Mouse (Mus musculus) monocyte, adult 2 months (primary cell): ENCODE data around the gene Gm20388.
A peak's percentile ranks its signal among the peaks of the same experiment; 100 is the strongest.

Source experiments
- DNase-seq, 2 experiments: peaks; one replicate each; pipeline ENCODE4 v3.0.0; 2022; ENCODE audit warnings: low spot score in 2 of 2, low read depth in 1 of 2

Gene Gm20388

DNA sequence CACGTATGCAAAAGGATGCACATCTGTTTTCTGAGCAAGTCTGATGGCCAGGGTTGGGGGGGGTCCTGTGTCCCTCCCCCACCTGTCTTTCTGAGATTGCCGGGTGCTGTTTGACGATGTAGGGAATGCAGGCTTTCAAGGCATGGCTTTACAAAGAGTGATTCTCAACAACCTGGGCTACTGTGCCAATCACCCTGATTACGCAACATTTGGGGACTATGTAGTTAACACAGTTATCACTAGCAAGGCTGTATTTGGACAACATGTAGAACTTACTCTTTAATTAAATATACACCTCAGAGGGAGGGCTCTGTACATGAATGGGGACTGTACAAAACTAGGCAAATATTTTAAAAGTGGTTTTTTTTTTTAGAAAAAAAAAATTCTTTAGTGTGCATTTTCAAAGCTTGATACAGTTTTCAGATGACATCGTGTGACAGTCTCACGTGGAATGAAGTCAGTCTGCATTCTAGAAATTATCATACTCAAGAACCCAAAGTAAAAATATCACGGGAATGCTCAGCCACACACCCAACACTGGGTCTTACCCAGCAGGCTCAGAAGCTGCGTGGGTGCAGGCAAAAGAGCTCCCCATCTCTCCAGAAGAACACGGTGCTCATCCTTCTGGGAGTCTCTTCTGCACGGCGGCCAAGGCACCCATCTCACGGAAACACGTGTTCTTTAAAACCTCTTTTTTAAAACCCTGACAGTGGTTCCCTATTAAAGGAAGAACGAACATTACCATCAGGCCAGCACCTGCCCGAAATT, 3930.1 kb downstream of the Gm20388 start:
- no peak for DNase-seq

DNA sequence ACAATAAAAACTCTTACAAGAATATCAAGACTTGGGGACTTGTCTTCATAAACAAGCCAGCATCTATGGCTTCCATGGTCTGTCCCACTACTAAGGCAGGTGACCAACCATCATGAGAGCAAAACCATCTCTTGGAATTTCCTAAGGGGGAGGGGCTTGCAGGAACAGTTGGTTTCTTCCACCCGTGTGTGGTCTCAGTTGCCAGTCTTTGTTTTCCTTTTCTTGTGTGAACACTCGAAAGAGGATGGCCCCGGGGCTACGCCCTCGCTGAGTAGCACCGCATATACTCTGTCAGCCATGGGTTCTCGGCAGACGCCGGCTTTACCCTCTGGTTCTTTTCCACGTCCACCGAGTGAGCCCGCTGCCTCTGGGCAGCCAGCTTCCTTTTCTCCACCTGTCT, 3931.4 kb downstream of the Gm20388 start:
- DNase-seq, result no peak

DNA sequence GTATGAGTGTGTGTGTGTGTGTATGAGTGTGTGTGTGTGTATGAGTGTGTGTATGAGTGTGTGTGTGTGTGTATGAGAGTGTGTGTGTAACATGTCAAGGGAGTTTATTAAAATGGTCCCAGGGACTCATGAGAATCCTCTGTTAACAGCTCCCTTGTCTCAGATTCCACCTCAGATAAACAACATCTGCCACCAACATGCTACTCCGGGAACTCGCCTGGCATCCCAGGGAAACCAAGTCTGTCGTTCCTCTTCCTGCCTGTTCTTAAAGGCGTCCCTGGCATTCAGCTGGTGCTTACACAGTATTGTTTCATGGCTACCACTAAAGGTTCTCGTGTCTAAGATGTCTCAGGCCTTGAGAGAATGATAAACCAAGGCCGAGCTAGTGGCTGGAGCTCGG, 3933.7 kb downstream of the Gm20388 start:
- no peak for DNase-seq

DNA sequence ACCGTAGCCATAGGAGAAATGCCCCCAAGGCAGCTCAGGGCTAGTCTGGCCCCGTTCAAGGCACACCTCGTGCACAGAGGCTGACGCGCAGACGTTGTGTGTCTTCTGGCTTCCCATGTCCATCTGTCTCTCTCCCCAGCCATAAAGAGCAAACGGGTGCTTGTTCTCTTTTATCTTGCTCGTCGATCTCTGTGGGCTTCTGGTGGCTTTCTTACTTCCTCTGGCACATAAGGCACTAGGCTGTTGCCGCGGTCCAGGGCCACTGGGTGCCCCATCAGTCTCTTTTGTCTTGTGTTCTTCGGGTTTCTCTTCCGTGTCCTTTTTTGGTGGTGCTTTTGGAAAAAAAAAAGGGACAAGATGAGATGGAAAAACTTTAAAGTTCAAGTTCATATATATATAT, 3934.5 kb downstream of the Gm20388 start:
- DNase-seq, result no peak

DNA sequence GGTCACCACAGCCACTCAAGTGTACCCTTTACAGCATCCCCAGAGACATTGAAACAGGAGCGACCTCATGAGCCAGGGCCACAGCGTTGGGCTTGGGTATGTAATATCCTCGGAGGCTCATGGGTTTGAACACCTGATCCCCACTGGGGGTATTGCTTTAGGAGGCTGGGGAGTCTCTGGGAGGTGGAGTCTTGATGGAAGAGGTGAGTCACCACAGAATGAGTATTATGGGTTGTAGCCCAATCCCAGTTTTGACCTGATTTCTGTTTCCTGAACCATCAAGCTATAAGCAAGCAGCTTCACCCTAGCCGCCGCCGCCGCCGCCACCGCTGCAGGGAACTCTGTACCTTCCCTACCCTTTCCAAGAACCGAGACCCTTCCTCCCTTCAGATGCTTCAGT, 3935.3 kb downstream of the Gm20388 start:
- DNase-seq, result no peak

DNA sequence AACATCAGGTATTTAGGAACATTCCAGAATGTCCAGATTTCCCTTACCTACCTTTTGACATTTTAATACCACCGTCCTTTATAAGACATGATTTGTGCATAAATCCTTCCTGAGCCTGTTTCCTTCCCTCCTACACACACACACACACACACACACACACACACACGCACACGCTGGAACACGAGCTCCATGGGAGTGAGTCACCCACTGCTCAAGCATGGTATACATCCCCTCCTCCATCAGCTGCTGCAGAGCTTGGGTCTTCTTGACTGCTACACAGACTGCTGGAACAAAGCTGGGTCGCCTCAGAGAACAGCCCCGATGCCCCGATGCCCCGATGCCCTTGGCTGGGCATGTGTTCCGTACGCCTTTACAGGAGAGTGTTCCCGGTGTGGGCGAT, 3935.9 kb downstream of the Gm20388 start:
- DNase-seq, result no peak

DNA sequence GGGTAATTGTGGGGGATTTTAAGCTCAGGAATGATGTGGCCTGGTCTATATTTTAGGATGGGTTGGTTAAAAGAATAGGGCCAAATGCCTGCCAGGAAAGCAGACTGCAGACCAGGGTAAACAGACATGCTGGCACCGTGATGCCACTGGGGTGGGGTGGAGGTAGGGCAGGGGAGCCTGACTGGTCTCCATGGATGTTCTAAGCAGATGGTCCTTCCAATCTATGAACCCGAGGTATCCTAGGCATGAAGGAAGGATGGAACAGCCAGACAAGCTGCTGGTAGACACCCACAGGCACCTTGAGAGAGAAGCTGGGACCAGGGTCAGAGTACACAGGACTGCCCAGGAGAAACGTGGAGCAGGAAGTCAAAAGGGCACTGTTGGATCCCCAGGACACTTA, 3936.9 kb downstream of the Gm20388 start:
- no peak for DNase-seq

DNA sequence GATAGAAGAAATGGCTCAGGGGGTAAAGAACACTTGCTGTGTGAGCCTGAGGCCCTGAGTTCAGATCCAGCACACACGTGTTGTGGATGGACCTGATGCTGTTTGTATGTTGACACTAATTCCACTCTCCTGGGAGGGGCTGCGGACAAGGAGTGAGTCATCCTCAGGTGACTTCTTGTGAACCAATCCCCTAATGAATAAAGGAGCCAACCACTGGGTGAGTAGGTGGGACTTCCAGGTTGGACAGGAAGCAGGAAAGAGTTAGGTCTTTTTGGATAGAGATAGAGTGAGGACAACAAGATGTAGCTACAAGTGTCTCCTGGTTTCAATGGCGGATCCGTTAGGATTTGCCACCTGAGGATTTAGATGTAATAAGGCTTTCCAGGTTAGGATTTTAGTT, 3938.7 kb downstream of the Gm20388 start:
- no peak for DNase-seq

DNA sequence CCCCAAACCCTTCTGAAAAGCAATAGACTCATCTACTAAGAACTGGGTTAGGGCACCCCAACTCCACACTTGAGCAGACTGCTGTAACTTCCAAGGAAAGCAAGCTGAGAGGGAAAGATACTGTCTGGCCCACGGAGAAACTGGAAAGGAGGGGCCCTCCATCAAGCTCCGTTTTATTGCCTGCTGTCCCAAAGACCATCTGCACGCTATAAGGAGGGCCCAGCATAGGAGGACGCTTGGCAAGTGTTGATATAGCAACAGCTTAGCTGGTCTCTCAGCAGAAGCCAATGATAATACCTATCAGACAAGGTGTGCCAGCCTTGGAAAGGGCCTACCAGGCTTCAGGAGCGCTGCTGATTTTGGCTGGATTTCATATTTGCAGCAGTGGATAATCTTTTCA, 3940.9 kb downstream of the Gm20388 start:
- no peak for DNase-seq

DNA sequence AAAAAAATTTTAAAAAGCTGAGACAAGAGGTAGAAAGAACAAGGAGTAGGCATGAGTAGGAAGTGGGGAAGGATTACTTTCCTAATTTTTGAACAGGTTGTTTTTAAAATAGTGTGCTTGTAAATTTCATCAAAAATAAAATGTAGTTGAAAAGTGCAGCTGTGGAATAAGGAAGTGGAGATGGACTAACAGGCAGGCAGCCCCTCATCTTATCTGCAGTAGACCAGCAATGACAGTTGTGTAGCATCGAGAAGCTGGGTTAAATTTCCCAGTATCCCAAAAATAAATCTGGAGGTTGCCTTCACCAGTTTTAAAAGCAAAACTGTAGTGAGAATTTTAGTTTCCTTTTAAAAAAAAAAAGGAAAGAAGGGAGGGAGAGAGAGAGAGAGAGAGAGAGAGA, 3943.6 kb downstream of the Gm20388 start:
- DNase-seq, result no peak

DNA sequence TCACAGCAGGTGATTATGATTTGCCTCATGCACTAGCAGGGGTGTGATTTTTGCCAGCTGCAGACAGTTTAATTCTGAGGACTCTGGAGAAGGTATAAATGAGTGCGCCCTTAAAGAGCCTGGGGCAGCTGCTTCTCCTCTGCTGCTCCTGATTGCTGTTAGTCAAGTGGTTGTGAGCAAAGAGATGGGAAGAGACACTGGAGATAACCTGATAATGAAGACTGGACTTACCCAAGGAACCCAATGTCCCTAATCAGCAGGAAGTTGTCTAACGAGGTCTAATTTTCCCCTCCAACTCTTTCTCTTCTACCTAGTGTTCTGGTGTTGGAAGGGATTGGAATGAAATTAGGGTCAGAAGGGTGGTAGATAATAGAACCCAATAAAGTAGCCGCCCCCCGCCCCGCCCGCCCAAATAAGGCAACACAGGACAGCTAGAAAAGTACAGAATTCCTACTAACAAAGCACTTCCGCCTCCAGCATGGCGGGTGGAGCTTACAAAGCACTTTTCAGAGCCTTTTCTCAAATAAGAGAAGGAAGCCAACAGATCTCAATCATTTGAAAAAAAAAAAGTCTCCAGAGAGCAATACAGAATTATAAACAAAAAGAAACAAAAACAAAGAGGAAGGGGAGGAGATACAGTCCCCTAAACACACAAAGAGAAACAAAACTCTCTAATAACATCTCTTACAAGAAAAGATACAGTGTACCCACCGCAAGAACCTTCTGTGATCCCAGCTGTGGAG, 3944.3 kb downstream of the Gm20388 start:
- DNase-seq, result no peak

DNA sequence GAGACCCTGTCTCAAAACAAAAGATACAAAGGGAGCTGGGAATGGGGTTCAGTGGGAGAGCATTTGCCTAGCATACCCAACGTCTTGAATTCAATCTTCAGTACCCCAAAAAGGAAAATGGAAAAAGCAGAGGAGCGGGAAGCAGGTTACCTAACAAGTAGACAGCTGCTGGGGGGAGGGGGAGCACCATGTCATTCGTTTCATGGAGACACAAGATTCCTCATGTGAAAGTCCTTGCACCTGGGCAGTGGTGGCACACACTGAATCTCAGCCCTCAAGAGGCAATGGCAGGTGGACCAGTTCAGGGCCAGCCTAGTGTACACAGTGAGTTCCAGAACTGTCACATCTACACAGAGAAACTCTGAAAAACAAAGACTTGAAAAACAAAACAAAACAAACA, 3946.7 kb downstream of the Gm20388 start:
- no peak for DNase-seq

DNA sequence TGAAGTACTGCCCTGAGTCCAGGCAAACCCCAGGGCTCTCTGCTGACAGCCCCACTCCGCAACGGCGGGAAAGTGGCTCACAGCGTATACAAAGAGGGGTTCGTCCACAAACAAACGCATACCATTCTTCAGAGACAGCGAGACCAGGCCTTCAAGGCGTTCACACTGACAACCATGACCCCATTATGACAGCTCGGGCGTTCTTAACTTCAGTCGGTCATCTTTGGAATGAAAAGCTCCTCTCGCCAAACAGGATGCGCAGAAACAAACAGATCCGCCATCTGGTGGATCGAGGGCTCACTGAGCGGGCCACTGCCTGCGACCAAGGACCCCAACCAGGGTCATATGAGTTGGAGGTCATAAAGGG, 3947.9 kb downstream of the Gm20388 start:
- DNase-seq, result no peak

DNA sequence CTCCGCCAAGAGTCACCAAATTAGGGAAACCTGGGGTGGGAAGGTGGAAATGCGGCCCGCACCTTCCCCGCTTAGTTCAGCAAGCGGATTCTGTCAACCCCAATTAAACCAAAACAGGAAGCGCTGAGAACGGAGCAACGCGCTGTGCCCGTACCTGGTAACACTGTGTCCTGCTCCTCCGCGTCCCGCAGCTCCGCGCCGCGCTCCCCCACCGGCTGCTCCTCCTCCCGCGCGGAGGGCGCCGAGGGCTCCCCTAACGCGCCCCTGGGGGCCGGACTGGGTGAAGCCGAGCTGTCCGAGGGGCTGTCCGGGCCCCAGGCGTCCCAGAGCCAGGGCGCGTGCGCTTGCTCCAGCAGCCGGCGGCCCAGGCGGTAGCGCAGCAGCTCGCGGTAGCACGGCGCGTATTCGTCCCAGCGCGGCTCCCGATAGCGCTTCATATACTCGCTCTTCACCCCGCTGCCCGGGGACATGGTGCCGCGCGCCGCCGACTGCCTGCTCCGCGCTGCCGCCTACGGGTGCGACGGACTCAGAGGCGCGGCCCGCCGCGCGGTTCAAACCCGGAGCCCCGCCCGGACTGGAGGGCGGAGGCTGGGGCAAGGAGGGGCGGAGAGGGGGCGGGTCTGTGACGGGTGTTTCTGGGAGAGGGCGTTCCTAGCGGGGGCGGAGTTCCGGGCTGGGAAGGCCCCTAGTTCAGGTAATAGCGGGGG, 3948.5 kb downstream of the Gm20388 start:
- DNase-seq, result peak; percentile 68 to 83

DNA sequence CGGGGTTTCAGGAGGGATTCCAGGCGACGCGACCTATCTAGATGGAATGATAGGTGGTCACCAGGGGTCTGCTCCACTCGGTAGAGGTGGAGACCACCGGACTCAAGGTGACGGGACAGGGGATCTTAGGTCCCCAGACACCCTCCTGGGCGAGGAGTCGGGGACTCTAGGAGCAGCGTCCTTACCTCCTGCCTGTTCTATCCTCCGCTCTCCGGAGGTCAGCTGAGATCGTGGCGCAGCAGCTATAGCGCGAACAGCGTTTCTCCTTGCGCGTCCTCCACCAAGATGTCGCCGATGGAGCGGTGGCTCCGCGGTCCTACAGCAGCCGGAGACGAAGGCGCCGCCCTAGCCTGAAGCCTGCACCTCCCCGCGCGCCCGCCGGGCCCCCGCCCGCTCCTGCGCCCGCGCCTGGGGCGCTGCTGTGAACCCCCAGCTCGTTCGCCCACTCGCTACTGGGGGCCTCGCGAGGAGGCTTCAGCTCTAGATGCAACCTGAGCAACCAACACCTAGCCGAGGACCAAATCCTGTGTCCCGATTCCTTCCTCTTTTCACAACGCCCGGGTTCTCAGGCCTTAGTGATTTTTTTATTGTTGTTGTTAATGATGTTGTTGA, 3949.1 kb downstream of the Gm20388 start, which contains the start of gene Ccsap:
Gene Ccsap, minus strand, starts transcription at position 562 of the 612 bp plus-strand sequence.
- peak in 1 of 2 experiments; percentile 31 for DNase-seq

DNA sequence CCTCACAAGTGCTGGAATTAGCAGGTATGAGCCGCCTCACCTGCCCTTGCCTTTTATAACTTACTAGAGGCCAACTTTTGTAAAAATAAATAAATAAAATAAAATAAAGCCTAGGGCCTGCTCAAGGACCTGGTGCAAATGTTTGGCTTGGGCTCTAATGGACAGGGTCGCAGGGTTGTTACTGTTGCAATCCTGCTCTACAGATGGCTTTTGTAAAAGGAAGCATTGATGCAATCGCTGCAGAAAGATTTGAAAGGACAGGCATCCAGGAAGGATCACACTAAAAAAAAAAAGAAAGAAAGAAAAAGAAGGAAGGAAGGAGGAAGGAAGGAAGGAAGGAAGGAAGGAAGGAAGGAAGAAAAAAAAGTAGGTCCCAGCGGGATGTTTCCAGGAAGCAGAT, 3949.7 kb downstream of the Gm20388 start:
- DNase-seq, result no peak

DNA sequence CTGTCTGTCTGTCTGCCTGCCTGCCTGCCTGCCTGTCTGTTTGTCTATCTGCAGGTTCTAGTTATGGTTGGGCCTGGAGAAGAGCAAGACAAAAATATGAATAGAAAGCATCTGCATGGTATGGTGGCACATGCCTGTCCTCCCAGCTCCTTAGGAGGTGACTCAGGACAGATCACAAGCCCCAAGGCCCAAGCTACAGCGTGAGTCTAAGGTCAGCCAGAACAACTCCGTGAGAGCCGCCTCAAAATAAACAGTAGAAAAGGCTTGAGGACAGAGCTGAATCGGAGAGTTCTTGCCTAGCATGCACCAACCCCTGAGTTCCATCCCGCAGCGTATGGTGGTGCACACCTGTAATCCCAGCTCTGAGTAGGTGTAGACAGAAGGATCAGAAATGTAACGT, 3955.1 kb downstream of the Gm20388 start:
- DNase-seq, result no peak

DNA sequence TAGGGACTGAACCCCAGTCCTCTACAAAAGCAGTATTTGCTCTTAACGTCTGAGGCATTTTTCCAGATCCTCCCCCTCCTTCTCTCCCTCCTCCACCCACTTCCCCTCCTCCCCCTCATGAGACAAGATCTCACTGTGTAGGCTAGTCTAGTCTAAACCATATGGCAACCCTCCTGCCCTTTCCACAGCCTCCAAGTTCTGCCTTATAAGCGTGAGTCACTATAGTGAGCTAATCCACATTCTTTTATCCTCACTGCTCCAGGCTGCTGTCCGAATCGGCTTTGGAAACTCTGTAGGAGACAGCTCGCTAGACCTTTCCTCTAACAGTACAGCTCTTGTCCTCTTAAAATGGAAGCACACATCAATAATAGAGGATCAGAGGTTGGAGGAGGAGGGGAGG, 3956.3 kb downstream of the Gm20388 start:
- no peak for DNase-seq

DNA sequence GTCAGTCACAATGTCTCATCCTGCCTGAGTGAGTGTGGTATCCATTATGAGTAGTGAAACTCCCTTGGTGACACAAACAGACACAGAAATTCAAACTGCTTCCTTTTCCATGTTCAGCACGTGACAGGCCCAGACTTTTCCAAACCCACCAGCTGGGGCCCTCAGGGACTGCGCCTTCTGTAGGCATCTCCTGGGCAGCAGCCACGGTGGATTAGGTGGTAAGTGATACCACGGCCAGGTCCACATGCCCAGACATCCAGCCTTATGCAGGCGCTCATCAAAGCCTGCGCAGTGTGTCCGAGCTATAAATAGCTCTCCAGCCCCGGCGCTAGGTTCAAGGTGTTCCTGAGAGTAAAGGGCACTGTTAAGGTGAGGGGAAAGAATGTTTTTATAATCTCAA, 3961.4 kb downstream of the Gm20388 start:
- DNase-seq, result no peak

DNA sequence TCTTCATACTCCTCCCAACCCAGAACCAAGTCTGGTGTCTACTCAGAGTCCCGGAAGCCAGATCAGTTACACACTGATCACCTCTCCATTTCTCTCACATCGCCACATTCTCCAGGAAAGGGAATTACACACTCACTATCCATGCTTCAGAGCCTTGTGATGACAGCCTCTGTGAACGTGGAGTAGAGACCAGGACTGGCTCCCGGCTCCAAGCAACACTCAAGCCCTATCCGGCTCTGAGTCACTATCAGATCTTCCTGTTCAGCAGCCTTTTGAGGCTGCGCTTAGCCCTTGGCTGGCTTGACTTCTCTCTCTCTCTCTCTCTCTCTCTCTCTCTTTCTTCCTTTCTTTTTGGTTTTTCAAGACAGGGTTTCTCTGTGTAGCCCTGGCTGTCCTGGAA, 3962.7 kb downstream of the Gm20388 start:
- DNase-seq, result no peak

DNA sequence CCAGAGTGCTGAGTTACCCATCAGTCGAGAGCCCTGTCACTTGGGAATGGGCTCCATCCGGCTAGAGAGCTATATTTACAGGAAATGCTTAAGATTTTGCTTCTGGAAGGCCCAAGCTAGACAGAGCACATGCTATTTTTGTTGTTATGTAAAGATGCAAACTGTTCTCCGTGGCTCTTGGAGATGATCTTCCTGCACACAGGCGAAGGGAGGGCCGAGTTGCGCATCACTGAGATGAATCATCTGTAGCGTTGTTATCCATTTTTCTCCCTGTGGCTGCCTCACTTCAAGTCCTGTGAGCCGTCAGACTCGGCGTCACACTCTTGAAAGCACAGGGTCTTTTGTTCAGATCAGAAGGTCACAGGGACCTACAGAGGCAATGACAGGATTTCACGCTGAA, 3963.7 kb downstream of the Gm20388 start:
- DNase-seq, result no peak

DNA sequence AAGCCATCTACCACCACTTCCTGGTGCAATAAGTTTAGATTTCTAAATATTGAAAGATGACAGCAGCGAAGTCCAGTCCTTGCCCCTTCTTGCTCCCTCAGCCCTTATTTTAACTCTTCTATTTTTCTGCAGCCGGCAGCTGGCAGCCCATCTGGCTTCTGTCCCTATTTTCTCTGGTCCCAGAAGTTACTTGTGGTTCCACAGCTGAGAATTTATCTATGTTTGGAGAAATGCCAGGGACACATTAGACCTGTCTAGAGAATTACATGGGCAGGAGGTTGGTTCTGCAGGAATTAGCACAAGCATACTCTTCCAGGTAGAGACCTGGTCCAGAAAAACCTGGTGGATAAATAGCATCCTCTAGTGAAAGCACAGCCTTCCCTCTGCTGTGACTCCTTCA, 3967.2 kb downstream of the Gm20388 start:
- no peak for DNase-seq
